Mouse (Mus musculus): ENCODE data around the gene Slc26a10.
"Not testable (repeated sequence)": the region's sequence is repeated elsewhere in the genome, so short reads cannot be mapped to it uniquely, and the experiment has no call there.

Gene Slc26a10

DNA sequence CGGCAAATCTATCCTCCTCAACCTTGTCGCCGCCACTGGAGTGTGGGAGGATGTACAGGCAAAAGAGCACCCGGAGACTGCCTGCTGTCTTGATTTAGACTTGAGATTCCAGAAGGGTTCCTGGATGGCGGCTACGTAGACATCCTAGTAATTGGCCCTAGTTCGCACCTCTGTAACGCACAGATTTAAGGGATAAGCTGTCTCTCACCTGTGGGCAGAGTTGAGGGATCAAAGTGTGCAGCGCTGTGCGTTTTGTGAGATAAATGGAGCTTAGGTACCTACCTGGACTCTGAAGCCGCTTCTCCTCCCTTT lies 14.1 kb downstream of the Slc26a10 start:
- H3K27me3 ChIP-seq (ENCODE audit: insufficient read depth, low read length): peaks cover 70% of the 10 kb centered on the region
- no peaks in the 10 kb centered on the region for H3K9me3 ChIP-seq (ENCODE audit: low read length)
- no peaks in the 10 kb centered on the region for H3K36me3 ChIP-seq (ENCODE audit: insufficient read depth, low read length)
- peak overlapping the region; percentile 86 for H3K4me3 ChIP-seq (replicated peaks; ENCODE audit: low read length)
- H3K4me1 ChIP-seq (replicated peaks; ENCODE audit: low read depth, low read length): peaks cover 61% of the 10 kb centered on the region
- TF ChIP-seq POU5F1 (IDR thresholded peaks at IDR 0.05; ENCODE audit: borderline replicate concordance, low read length): no peak
- no peak for TF ChIP-seq NANOG (IDR thresholded peaks at IDR 0.05; ENCODE audit: borderline replicate concordance, low read length)
- TF ChIP-seq CTCF (conservative IDR thresholded peaks at IDR 0.05; ENCODE audit: low read length): no peak

DNA sequence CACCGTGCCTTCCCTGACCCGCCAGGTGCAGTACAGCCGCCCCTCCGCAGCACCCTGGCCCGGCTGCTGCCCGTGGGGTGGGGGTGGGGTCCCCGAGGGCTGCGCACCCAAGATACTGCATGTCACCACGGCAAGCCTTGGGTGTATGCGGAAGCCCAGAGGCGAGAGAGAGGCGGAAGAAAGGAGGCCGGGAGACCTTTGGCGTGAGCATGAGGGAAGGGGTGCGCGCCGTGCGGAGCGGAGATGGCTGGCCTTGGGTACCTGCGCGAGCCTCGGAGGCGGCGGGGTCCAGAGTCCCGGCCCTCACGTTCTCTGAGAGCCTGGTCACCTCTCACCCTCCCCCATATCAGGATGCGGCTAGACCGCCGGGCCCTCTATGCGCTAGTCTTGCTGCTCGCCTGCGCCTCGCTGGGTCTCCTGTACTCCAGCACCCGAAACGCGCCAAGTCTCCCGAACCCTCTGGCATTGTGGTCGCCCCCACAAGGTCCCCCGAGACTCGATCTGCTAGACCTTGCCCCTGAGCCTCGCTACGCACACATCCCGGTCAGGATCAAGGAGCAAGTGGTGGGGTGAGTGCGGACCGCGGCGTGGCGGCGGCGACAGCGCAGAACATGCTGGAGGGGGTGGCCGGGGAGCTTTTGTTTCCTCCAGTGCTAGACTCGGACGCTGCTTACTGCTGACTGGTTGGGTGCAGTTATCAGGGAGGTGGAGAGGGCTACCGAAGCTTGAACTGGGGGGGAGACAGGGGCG lies 14.6 kb downstream of the Slc26a10 start:
- Histone ChIP-seq H3K4me3 (replicated peaks; ENCODE audit: low read length) (peak overlapping the region; percentile 86), H3K9me3 (ENCODE audit: low read length) (no peaks in the 10 kb centered on the region), H3K36me3 (ENCODE audit: insufficient read depth, low read length) (no peaks in the 10 kb centered on the region), H3K4me1 (replicated peaks; ENCODE audit: low read depth, low read length) (peaks cover 57% of the 10 kb centered on the region), H3K27me3 (ENCODE audit: insufficient read depth, low read length) (peaks cover 70% of the 10 kb centered on the region)
- no peak for TF ChIP-seq POU5F1 (IDR thresholded peaks at IDR 0.05; ENCODE audit: borderline replicate concordance, low read length)
- no peak for TF ChIP-seq CTCF (conservative IDR thresholded peaks at IDR 0.05; ENCODE audit: low read length)
- TF ChIP-seq NANOG (IDR thresholded peaks at IDR 0.05; ENCODE audit: borderline replicate concordance, low read length): no peak

DNA sequence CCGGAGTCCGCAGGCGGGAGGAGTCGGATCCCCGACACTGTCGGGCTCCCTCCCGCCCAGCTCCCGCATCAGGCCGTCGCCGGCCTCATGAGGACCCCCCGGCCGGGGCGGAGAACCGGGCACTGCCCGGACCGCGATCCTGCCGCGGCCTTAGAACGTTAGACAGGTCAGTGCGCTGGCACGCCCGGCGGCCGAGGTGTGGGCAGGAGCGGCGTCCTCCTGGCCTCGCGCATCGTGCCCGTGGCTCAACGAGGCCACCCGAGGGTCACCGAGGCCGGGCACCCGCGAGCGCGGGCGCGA lies 15.1 kb downstream of the Slc26a10 start:
- Histone ChIP-seq H3K36me3 (ENCODE audit: insufficient read depth, low read length) (no peaks in the 10 kb centered on the region), H3K9me3 (ENCODE audit: low read length) (no peaks in the 10 kb centered on the region), H3K27me3 (ENCODE audit: insufficient read depth, low read length) (peaks cover 67% of the 10 kb centered on the region), H3K4me1 (replicated peaks; ENCODE audit: low read depth, low read length) (peaks cover 54% of the 10 kb centered on the region), H3K4me3 (replicated peaks; ENCODE audit: low read length) (peak overlapping the region; percentile 86)
- TF ChIP-seq POU5F1 (IDR thresholded peaks at IDR 0.05; ENCODE audit: borderline replicate concordance, low read length) (no peak), CTCF (conservative IDR thresholded peaks at IDR 0.05; ENCODE audit: low read length) (no peak), NANOG (IDR thresholded peaks at IDR 0.05; ENCODE audit: borderline replicate concordance, low read length) (no peak)

DNA sequence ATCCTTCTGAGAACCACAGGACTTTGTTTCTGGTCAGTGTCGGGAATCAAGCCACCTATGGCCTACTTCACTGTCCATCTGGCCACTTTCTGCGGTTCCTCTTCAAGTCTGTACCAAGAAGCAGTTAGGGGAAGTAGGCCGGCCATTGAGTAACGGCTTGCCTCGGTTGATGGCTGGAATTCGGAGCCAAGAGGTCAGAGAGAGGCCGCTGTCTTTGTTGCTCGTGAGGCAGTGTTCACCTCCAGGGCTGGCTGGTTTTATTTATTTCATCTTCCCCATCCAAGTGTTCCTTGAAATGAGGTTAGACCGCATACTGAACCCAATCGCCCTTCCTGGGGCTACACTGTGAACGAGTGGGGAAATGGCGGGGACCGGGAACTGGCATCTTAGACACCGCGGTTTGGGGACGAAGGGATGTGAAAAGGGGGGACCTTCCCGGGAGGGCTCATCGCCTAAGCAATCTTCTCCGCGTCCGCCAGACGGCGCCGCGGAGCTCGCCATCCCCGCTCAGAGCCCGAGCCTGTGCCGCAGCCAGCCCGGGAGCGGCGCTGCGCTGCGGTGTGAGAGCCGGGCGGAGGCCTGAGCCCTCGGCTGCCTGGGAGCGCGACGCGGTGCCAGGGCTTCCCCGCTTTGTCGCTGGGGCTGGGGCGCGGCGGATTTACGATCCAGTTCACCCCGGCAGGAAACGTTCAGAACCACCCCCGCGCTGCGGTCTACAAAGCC lies 15.7 kb downstream of the Slc26a10 start, which contains the start of gene B4galnt1:
TSS of gene B4galnt1 (plus strand) at position 595 of the 723 bp plus-strand sequence.
- peaks cover 63% of the 10 kb centered on the region for H3K27me3 ChIP-seq (ENCODE audit: insufficient read depth, low read length)
- H3K36me3 ChIP-seq (ENCODE audit: insufficient read depth, low read length): no peaks in the 10 kb centered on the region
- TF ChIP-seq CTCF (conservative IDR thresholded peaks at IDR 0.05; ENCODE audit: low read length) (peak; percentile 70), POU5F1 (IDR thresholded peaks at IDR 0.05; ENCODE audit: borderline replicate concordance, low read length) (no peak)
- peaks cover 49% of the 10 kb centered on the region for H3K4me1 ChIP-seq (replicated peaks; ENCODE audit: low read depth, low read length)
- no peaks in the 10 kb centered on the region for H3K9me3 ChIP-seq (ENCODE audit: low read length)
- peak within 1 kb of the TSS; percentile 86 for H3K4me3 ChIP-seq (replicated peaks; ENCODE audit: low read length)

DNA sequence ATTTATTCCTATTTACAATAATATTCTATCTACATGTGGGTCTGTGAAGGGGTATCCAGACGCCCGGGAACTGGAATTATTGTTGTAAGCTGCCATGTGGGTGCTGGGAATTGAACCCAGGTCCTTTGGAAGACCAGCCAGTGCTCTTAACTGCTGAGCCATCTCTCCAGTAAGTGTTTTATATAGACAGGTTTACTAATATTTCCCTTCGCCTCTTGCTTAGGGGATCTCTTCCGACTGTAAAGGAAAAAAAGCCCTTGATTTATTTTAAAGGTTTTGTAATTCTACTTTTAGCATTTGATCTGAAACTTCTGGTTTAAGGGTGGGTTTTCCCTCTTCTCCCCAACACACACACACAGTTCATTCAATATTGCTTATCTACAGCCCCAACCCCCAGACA lies 16.3 kb downstream of the Slc26a10 start:
- Histone ChIP-seq H3K9me3 (ENCODE audit: low read length) (no peaks in the 10 kb centered on the region), H3K36me3 (ENCODE audit: insufficient read depth, low read length) (no peaks in the 10 kb centered on the region)

DNA sequence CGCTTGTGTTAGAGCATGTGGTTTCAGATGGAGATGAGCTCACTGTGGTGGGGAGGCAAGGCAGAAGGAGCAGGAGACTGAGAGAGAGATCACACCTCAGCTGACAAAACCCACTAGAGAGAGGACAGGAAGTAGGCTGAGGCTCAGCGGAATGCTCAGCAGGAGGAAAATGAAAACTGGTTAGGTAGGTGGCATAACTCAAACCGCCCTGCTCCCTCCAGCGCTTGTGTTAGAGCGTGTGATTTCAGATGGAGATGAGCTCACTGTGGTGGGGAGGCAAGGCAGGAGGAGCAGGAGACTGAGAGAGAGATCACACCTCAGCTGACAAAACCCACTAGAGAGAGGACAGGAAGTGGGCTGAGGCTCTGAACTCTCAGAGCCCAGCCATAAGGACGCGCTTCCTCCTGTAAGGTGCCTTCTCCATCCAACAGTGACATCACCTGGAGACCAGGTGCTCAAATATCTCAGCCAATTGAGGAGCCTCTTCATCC lies 17.6 kb downstream of the Slc26a10 start:
- Histone ChIP-seq H3K4me1 (replicated peaks; ENCODE audit: low read depth, low read length) (peaks cover 37% of the 10 kb centered on the region), H3K27me3 (ENCODE audit: insufficient read depth, low read length) (peaks cover 45% of the 10 kb centered on the region)
- not testable (repeated sequence) for H3K36me3 ChIP-seq (ENCODE audit: insufficient read depth, low read length); H3K4me3 ChIP-seq (replicated peaks; ENCODE audit: low read length); H3K9me3 ChIP-seq (ENCODE audit: low read length)

More for the DNA sequence above, 16.3 kb downstream of the Slc26a10 start:
- H3K27me3 ChIP-seq (ENCODE audit: insufficient read depth, low read length): peaks cover 58% of the 10 kb centered on the region
- no peak for TF ChIP-seq NANOG (IDR thresholded peaks at IDR 0.05; ENCODE audit: borderline replicate concordance, low read length)
- TF ChIP-seq POU5F1 (IDR thresholded peaks at IDR 0.05; ENCODE audit: borderline replicate concordance, low read length): no peak
- TF ChIP-seq CTCF (conservative IDR thresholded peaks at IDR 0.05; ENCODE audit: low read length): no peak
- peaks cover 43% of the 10 kb centered on the region for H3K4me1 ChIP-seq (replicated peaks; ENCODE audit: low read depth, low read length)
- H3K4me3 ChIP-seq (replicated peaks; ENCODE audit: low read length): no peak overlapping the region

DNA sequence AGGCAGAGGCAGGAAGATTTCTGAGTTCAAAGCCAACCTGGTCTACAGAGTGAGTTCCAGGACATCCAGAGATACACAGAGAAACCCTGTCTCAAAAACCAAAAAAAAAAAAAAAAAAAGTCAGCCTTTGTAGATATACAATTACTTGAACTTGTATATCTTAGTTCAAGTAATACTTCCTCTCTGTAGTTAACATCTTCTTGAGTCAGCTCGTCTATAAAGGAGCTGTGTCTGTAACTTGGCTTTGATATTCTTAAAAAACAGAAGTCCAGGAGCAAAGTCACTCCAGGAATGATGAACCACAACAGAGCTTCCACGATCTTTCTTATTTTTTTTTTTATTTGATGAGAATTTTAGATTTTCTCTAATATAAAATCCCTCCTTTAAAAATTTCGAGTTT lies 19.7 kb downstream of the Slc26a10 start:
- Histone ChIP-seq H3K9me3 (ENCODE audit: low read length) (no peaks in the 10 kb centered on the region), H3K4me3 (replicated peaks; ENCODE audit: low read length) (no peak overlapping the region)
- TF ChIP-seq CTCF (conservative IDR thresholded peaks at IDR 0.05; ENCODE audit: low read length) (no peak), NANOG (IDR thresholded peaks at IDR 0.05; ENCODE audit: borderline replicate concordance, low read length) (no peak), POU5F1 (IDR thresholded peaks at IDR 0.05; ENCODE audit: borderline replicate concordance, low read length) (no peak)

DNA sequence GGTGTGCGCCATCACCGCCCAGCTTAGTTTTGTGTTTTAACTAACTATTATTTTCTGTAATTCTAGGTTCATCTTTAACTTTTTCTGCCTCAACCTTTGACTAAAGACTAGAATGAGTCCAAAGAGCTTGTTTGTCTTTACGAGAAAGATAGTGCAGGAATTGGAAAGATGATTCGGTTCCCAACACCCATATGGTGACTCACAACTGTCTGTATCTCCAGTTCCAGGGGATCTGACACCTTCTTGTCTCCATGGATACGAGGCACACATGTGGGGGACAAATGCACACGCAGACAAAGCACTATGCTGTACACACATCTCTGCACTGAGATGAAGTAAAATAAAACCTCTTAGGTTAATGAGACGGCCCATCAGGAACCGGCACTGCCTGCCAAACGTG lies 20.4 kb downstream of the Slc26a10 start:
- H3K9me3 ChIP-seq (ENCODE audit: low read length): no peaks in the 10 kb centered on the region
- TF ChIP-seq NANOG (IDR thresholded peaks at IDR 0.05; ENCODE audit: borderline replicate concordance, low read length) (no peak), CTCF (conservative IDR thresholded peaks at IDR 0.05; ENCODE audit: low read length) (no peak), POU5F1 (IDR thresholded peaks at IDR 0.05; ENCODE audit: borderline replicate concordance, low read length) (no peak)

More for the DNA sequence above, 19.7 kb downstream of the Slc26a10 start:
- Histone ChIP-seq H3K27me3 (ENCODE audit: insufficient read depth, low read length) (peaks cover 24% of the 10 kb centered on the region), H3K36me3 (ENCODE audit: insufficient read depth, low read length) (no peaks in the 10 kb centered on the region), H3K4me1 (replicated peaks; ENCODE audit: low read depth, low read length) (peaks cover 17% of the 10 kb centered on the region)

More for the DNA sequence above, 20.4 kb downstream of the Slc26a10 start:
- H3K4me1 ChIP-seq (replicated peaks; ENCODE audit: low read depth, low read length): peaks cover 17% of the 10 kb centered on the region
- no peaks in the 10 kb centered on the region for H3K36me3 ChIP-seq (ENCODE audit: insufficient read depth, low read length)
- peaks cover 18% of the 10 kb centered on the region for H3K27me3 ChIP-seq (ENCODE audit: insufficient read depth, low read length)
- no peak overlapping the region for H3K4me3 ChIP-seq (replicated peaks; ENCODE audit: low read length)
